ENCODE assay signal across 8 mouse cellular contexts in genomic region chr13:108214081-108214484, GRCm38 (mm10). TPM values are rescaled to one million over a fixed set of nuclear protein-coding genes. Genes with fewer than 3 reads are reported as not detected.
DNase-seq lines count a peak whose midpoint lies in the region; ATAC-seq and TF ChIP-seq lines count a peak whose summit lies in the region.

Elovl7 (plus strand) TSS chr13:108214404.

- DNase-seq in B cell, adult 2 months: peak; percentile 78 to 79
- DNase-seq in embryonic facial prominence, embryonic 14.5 days (ENCODE audit: low spot score): peak; percentile 81
- peak; percentile 72 for DNase-seq in kidney, postnatal 0 days (ENCODE audit: low spot score)
- DNase-seq in liver, embryonic 11.5 days (ENCODE audit: low spot score): peak; percentile 80

- no peaks in the 10 kb centered on the region for H3K9me3 ChIP-seq in embryonic facial prominence, embryonic 14.5 days (ENCODE audit: control insufficient read depth, low read length)
- no peaks in the 10 kb centered on the region for H3K9me3 ChIP-seq in heart, embryonic 13.5 days
- H3K9me3 ChIP-seq in kidney, postnatal 0 days (replicated peaks; ENCODE audit: low read length): no peaks in the 10 kb centered on the region
- no peaks in the 10 kb centered on the region for H3K9me3 ChIP-seq in liver, embryonic 11.5 days (ENCODE audit: control insufficient read depth, low read length)
- H3K9me3 ChIP-seq in stomach, embryonic 15.5 days: no peaks in the 10 kb centered on the region

- H3K27ac ChIP-seq in bone marrow, adult 2 months (ENCODE audit: control insufficient read depth, insufficient read depth, low read depth, low read length, poor library complexity): peak within 1 kb of the TSS; percentile 66; the same call in 1 of the 2 replicates
- H3K27ac ChIP-seq in embryonic facial prominence, embryonic 14.5 days (replicated peaks; ENCODE audit: low read depth, low read length): no peak within 1 kb of the TSS
- no peak within 1 kb of the TSS for H3K27ac ChIP-seq in heart, embryonic 13.5 days (replicated peaks)
- H3K27ac ChIP-seq in kidney, postnatal 0 days: peak within 1 kb of the TSS; percentile 77
- no peak within 1 kb of the TSS for H3K27ac ChIP-seq in liver, embryonic 11.5 days (ENCODE audit: low read depth, low read length)
- peak within 1 kb of the TSS; percentile 51; the same call in 1 of the 2 replicates for H3K27ac ChIP-seq in stomach, embryonic 15.5 days

- H3K4me1 ChIP-seq in bone marrow, adult 2 months (ENCODE audit: control insufficient read depth, insufficient read depth, low read length): no peaks in the 10 kb centered on the region; the same call in none of the 2 replicates
- peaks cover 7% of the 10 kb centered on the region; the same call in 1 of the 2 replicates for H3K4me1 ChIP-seq in embryonic facial prominence, embryonic 14.5 days (ENCODE audit: control insufficient read depth, insufficient read depth, low read length)
- H3K4me1 ChIP-seq in heart, embryonic 13.5 days: peaks cover 14% of the 10 kb centered on the region
- H3K4me1 ChIP-seq in kidney, postnatal 0 days (replicated peaks; ENCODE audit: insufficient read depth, low read length): 0 out of 2 replicates have a peak, but pooled peaks cover 3% of the 10 kb centered on the region
- H3K4me1 ChIP-seq in liver, embryonic 11.5 days (replicated peaks; ENCODE audit: control insufficient read depth, insufficient read depth, low read length): peaks cover 8% of the 10 kb centered on the region
- peaks cover 6% of the 10 kb centered on the region; the same call in 1 of the 2 replicates for H3K4me1 ChIP-seq in stomach, embryonic 15.5 days

- no peaks in the 10 kb centered on the region for H3K79me2 ChIP-seq in myocyte (ENCODE audit: control insufficient read depth, insufficient read depth)

- WGBS in bone marrow, adult 2 months: 1% methylated on average over 38 of the region's 40 CpGs
- 0% methylated on average over 9 of the region's 40 CpGs for WGBS in embryonic facial prominence, embryonic 14.5 days
- WGBS in heart, embryonic 13.5 days: under 1% methylated on average over 40 of the region's 40 CpGs
- 0% methylated on average over 37 of the region's 40 CpGs for WGBS in kidney, postnatal 0 days
- WGBS in liver, embryonic 11.5 days: under 1% methylated on average over 40 of the region's 40 CpGs
- WGBS in stomach, embryonic 15.5 days: under 1% methylated on average over 40 of the region's 40 CpGs

- H3K27me3 ChIP-seq in embryonic facial prominence, embryonic 14.5 days (replicated peaks; ENCODE audit: control insufficient read depth, insufficient read depth, low read length): peaks cover 48% of the 10 kb centered on the region
- H3K27me3 ChIP-seq in heart, embryonic 13.5 days (replicated peaks): peaks cover 80% of the 10 kb centered on the region
- H3K27me3 ChIP-seq in kidney, postnatal 0 days (ENCODE audit: insufficient read depth, low read length): no peaks in the 10 kb centered on the region
- H3K27me3 ChIP-seq in liver, embryonic 11.5 days (replicated peaks; ENCODE audit: control insufficient read depth, insufficient read depth, low read length): peaks cover 23% of the 10 kb centered on the region
- peaks cover 14% of the 10 kb centered on the region for H3K27me3 ChIP-seq in myocyte (ENCODE audit: control insufficient read depth, insufficient read depth, insufficient read length)
- no peaks in the 10 kb centered on the region for H3K27me3 ChIP-seq in stomach, embryonic 15.5 days (replicated peaks)

- peak within 1 kb of the TSS; percentile 65 for H3K9ac ChIP-seq in embryonic facial prominence, embryonic 14.5 days (ENCODE audit: low read depth, low read length)
- H3K9ac ChIP-seq in heart, embryonic 13.5 days: peak within 1 kb of the TSS; percentile 82
- H3K9ac ChIP-seq in kidney, postnatal 0 days (ENCODE audit: low read depth, low read length): peak within 1 kb of the TSS; percentile 81
- H3K9ac ChIP-seq in liver, embryonic 11.5 days (ENCODE audit: low read depth, low read length): peak within 1 kb of the TSS; percentile 58
- H3K9ac ChIP-seq in stomach, embryonic 15.5 days: peak within 1 kb of the TSS; percentile 48

- no peak for TF ChIP-seq POLR2A in bone marrow, adult 2 months (IDR thresholded peaks at IDR 0.05; ENCODE audit: borderline replicate concordance, control insufficient read depth, low read depth, low read length)
- TF ChIP-seq POLR2A in myocyte (IDR thresholded peaks at IDR 0.05; ENCODE audit: insufficient read length, low read depth): no peak

- H3K4me2 ChIP-seq in embryonic facial prominence, embryonic 14.5 days (ENCODE audit: low read depth, low read length): peak within 1 kb of the TSS; percentile 100
- peak within 1 kb of the TSS; percentile 98 for H3K4me2 ChIP-seq in heart, embryonic 13.5 days
- H3K4me2 ChIP-seq in kidney, postnatal 0 days (ENCODE audit: low read length): peak within 1 kb of the TSS; percentile 98
- H3K4me2 ChIP-seq in liver, embryonic 11.5 days: peak within 1 kb of the TSS; percentile 96
- peak within 1 kb of the TSS; percentile 92 for H3K4me2 ChIP-seq in myocyte (ENCODE audit: low read depth)
- H3K4me2 ChIP-seq in stomach, embryonic 15.5 days: peak within 1 kb of the TSS; percentile 98

- H3ac ChIP-seq in myocyte (ENCODE audit: control insufficient read depth, insufficient read length): peak within 1 kb of the TSS; percentile 13

- TF ChIP-seq CTCF in bone marrow, adult 2 months (IDR thresholded peaks at IDR 0.05; ENCODE audit: control insufficient read depth, insufficient read depth, low read length): peak; percentile 30; the same call in 1 of the 2 replicates
- TF ChIP-seq CTCF in kidney, postnatal 0 days (IDR thresholded peaks at IDR 0.05; ENCODE audit: low read depth): peak; percentile 32; the same call in 1 of the 2 replicates

- H3K4me3 ChIP-seq in bone marrow, adult 2 months (replicated peaks; ENCODE audit: control insufficient read depth, low read depth, low read length): peak within 1 kb of the TSS; percentile 74
- H3K4me3 ChIP-seq in embryonic facial prominence, embryonic 14.5 days (ENCODE audit: low read depth, low read length): peak within 1 kb of the TSS; percentile 76
- peak within 1 kb of the TSS; percentile 71 for H3K4me3 ChIP-seq in heart, embryonic 13.5 days
- H3K4me3 ChIP-seq in kidney, postnatal 0 days (replicated peaks; ENCODE audit: low read depth, low read length): peak within 1 kb of the TSS; percentile 73
- H3K4me3 ChIP-seq in liver, embryonic 11.5 days (ENCODE audit: low read depth, low read length): peak within 1 kb of the TSS; percentile 71
- H3K4me3 ChIP-seq in myocyte: peak within 1 kb of the TSS; percentile 18
- H3K4me3 ChIP-seq in stomach, embryonic 15.5 days (replicated peaks): peak within 1 kb of the TSS; percentile 74

- H3K36me3 ChIP-seq in embryonic facial prominence, embryonic 14.5 days (ENCODE audit: control insufficient read depth, insufficient read depth, low read length): no peaks in the 10 kb centered on the region
- no peaks in the 10 kb centered on the region for H3K36me3 ChIP-seq in heart, embryonic 13.5 days
- H3K36me3 ChIP-seq in kidney, postnatal 0 days (ENCODE audit: insufficient read depth, low read length): no peaks in the 10 kb centered on the region
- no peaks in the 10 kb centered on the region for H3K36me3 ChIP-seq in liver, embryonic 11.5 days (ENCODE audit: control insufficient read depth, insufficient read depth, low read length)
- H3K36me3 ChIP-seq in myocyte (ENCODE audit: control insufficient read depth, insufficient read depth): no peaks in the 10 kb centered on the region
- H3K36me3 ChIP-seq in stomach, embryonic 15.5 days: no peaks in the 10 kb centered on the region

- ATAC-seq in embryonic facial prominence, embryonic 14.5 days (ENCODE audit: low read depth): peak; percentile 97
- peak; percentile 73; the same call in 1 of the 2 replicates for ATAC-seq in heart, embryonic 13.5 days (ENCODE audit: extremely low read depth, insufficient number of reproducible peaks, low FRiP score, low TSS enrichment)
- peak; percentile 97 for ATAC-seq in kidney, postnatal 0 days (replicated peaks; ENCODE audit: low FRiP score, low read depth)
- peak; percentile 95 for ATAC-seq in liver, embryonic 11.5 days (replicated peaks; ENCODE audit: low FRiP score)
- ATAC-seq in stomach, embryonic 15.5 days (ENCODE audit: insufficient read depth, low FRiP score, low read depth): peak; percentile 93

TF ChIP-seq in myocyte, 11 proteins besides CTCF, POLR2A, EP300 and RAD21:
- no peak for TF ChIP-seq MYOG (IDR thresholded peaks at IDR 0.05; ENCODE audit: control insufficient read depth in 1 of 3, insufficient read depth in 1 of 3, insufficient read length in 2 of 3, low read depth in 2 of 3)
- TF ChIP-seq SRF (IDR thresholded peaks at IDR 0.05; ENCODE audit: control insufficient read depth, insufficient read length, low read depth): no peak
- peak in 1 of 3 experiments; percentile 45 for TF ChIP-seq MYOD1 (IDR thresholded peaks at IDR 0.05; ENCODE audit: control insufficient read depth in 1 of 3, insufficient read length in 2 of 3, low read depth in 2 of 3)

RNA-seq across cellular contexts. Expression of gene Elovl7, which starts in this region (rescaled TPM):
- 1.5 and 4.3 TPM in 2 replicates for polyA plus RNA-seq in bone marrow, adult 2 months (2011; ENCODE audit: insufficient read depth, insufficient read length, low replicate concordance, missing spikeins)
- polyA plus RNA-seq in embryonic facial prominence, embryonic 14.5 days (2014; fragmentation: Nextera tagmentation; extraction: Ambion mirVana): 4.1 and 4.2 TPM in 2 replicates
- 2.1 and 2.4 TPM in 2 replicates for polyA plus RNA-seq in heart, embryonic 13.5 days (2015; fragmentation: Nextera tagmentation; extraction: Ambion mirVana)
- polyA plus RNA-seq in kidney, postnatal 0 days (2015; fragmentation: Nextera tagmentation; extraction: Ambion mirVana): 34.5 and 37.2 TPM in 2 replicates
- polyA plus RNA-seq in liver, embryonic 11.5 days (2014; fragmentation: Nextera tagmentation; extraction: Ambion mirVana): 3.4 and 4.0 TPM in 2 replicates
- 0.34 TPM for polyA plus RNA-seq in myocyte (2012; fragmentation: generic; extraction: Trizol)
- polyA plus RNA-seq in stomach, embryonic 15.5 days (2015; fragmentation: Nextera tagmentation; extraction: Ambion mirVana): 25.2 and 25.4 TPM in 2 replicates

Comparison
In these comparisons a context has a peak if more than half of its experiments do, and no peak if none do; other contexts are left out.
1. H3K27ac ChIP-seq: peak in bone marrow, adult 2 months (single experiment), kidney, postnatal 0 days (single experiment) and stomach, embryonic 15.5 days (single experiment); none in embryonic facial prominence, embryonic 14.5 days (single experiment), heart, embryonic 13.5 days (single experiment) and liver, embryonic 11.5 days (single experiment).
2. H3K4me3 ChIP-seq: peak in every context shown above with its lines; median percentile 76 in embryonic facial prominence, embryonic 14.5 days; 74 in bone marrow, adult 2 months; 74 in stomach, embryonic 15.5 days; 73 in kidney, postnatal 0 days; 71 in heart, embryonic 13.5 days; 71 in liver, embryonic 11.5 days; 18 in myocyte.
3. Peak in every context shown above with its lines, with median percentiles within 50 percentile points of each other: DNase-seq, ATAC-seq, H3K4me2 ChIP-seq and H3K9ac ChIP-seq.